Mouse (Mus musculus): ENCODE measurements around the gene Slamf9. TPM values are rescaled to one million over a fixed set of nuclear protein-coding genes. Genes with fewer than 3 reads are reported as not detected.

Slamf9 gene
- polyA plus RNA-seq, 1 experiment from 2014 or later = 5.3 TPM

DNA sequence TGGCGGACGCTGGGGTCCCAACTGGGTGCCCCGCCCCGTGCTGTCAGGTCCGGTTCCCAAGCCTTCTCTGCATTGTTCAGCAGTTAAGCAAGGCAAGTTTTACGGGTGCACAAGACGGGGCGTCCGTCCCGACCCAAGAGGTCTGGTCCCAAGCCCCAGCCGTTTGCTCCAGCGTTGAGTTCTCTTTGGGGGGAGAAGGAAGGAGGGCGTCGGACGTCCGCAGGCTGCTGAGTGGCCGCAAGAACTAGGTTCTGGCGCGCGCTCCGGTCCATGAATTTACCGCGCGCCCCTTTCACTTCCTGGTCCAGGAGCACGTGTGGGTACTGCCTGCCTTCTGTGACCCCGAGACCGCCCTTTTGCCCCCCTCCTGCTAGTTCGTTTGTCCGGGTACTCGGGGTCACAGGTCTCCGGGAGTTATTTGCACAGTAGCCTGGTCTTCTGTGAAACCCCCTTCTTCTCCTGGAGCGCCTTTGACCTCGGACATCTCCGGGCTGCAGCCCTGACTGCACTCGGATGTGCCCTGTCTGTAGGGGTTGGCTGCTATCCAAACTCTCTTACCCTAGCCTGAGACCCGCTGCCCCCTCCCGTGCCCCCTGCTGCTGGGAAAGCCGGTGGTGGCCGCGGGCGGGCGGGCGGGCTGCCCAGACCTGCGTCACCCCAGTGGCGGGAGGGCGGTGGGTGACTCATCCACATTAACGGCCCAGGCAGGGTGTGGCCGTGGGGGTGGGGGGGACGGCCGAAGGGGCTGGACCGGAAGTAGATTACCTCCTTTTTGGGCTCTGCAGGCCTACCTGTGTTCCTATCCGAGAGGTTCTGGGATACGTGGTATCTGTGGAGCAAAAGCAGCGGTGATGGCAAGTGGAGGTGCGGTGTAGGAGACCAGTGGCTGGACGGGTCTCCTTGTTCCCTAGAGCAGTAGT, 25.6 kb downstream of the Slamf9 start:
- DNase-seq (ENCODE audit: low spot score) = peak; percentile 93
- no peaks in the 10 kb centered on the region for H3K9me3 ChIP-seq (ENCODE audit: low read length)
- H3K4me1 ChIP-seq (ENCODE audit: insufficient read depth, low read depth, low read length) = peaks cover 26% of the 10 kb centered on the region
- TF ChIP-seq CTCF (IDR thresholded peaks at IDR 0.05) = no peak
- 0 out of 2 replicates have a peak, but pooled peaks have one; percentile 33 for TF ChIP-seq EP300 (IDR thresholded peaks at IDR 0.05)
- H3K36me3 ChIP-seq (ENCODE audit: insufficient read depth, low read length) = peaks cover 10% of the 10 kb centered on the region
- H3K27me3 ChIP-seq (replicated peaks; ENCODE audit: insufficient read depth, low read length) = no peaks in the 10 kb centered on the region
- peak overlapping the region; percentile 63 for H3K4me2 ChIP-seq (replicated peaks; ENCODE audit: low read depth, low read length)
- WGBS = under 1% methylated on average over 52 of the region's 56 CpGs
- H3K9ac ChIP-seq (replicated peaks; ENCODE audit: low read depth) = peak overlapping the region; percentile 90
- H3K4me3 ChIP-seq (ENCODE audit: low read depth, low read length) = peak overlapping the region; percentile 94
- peak; percentile 64 for ATAC-seq
- peak overlapping the region; percentile 98 for H3K27ac ChIP-seq (ENCODE audit: low read length)

DNA sequence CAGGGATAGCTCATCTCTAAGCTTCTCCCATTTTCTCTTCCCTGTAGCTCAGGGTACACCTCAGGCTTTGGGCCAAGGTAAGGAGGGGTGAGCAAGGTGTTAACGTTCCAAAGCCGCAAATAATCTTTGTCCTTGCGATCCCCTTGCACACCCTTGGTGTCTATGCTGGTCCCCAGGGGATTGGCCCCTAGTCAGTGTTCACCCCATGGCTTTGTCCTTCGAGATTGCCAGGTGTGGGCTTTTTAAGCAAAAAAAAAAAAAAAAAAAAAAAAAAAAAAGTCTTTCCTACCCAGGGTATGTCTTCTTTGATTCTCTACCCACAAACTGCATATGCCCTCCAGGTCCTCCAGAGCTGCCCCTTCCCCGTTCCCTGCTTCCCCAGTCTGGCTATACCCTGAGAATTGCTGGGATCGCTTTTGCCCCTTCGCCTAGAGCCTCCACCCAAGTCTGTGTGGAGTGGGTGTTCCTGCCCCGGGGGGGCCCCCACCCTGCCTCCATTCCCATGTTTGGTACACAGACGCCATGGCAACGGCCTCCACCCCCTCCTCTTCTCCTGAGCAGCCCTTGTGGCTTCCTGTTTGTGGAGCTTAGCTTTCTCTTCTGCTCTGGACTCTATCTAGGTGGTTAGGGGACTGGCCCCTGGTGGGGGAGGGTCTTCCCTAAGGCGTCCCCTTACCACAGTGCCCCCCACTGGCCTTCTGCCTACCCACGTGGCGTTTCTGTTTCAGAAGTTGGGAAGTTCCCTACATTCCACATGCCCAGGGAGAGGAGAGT, 26.4 kb downstream of the Slamf9 start:
- TF ChIP-seq EP300 (IDR thresholded peaks at IDR 0.05) = peak; percentile 80; the same call in 1 of the 2 replicates
- TF ChIP-seq CTCF (IDR thresholded peaks at IDR 0.05) = peak; percentile 42
- Histone ChIP-seq H3K9me3 (ENCODE audit: low read length) (no peaks in the 10 kb centered on the region), H3K27ac (ENCODE audit: low read length) (peak overlapping the region; percentile 98), H3K4me3 (ENCODE audit: low read depth, low read length) (peak overlapping the region; percentile 94), H3K4me2 (replicated peaks; ENCODE audit: low read depth, low read length) (peak overlapping the region; percentile 63), H3K9ac (replicated peaks; ENCODE audit: low read depth) (peak overlapping the region; percentile 90), H3K36me3 (ENCODE audit: insufficient read depth, low read length) (peaks cover 18% of the 10 kb centered on the region), H3K4me1 (ENCODE audit: insufficient read depth, low read depth, low read length) (peaks cover 26% of the 10 kb centered on the region), H3K27me3 (replicated peaks; ENCODE audit: insufficient read depth, low read length) (no peaks in the 10 kb centered on the region)
- WGBS = 8% methylated on average over 13 of the region's 13 CpGs
- DNase-seq (ENCODE audit: low spot score) (peak; percentile 95), ATAC-seq (peak; percentile 63)

DNA sequence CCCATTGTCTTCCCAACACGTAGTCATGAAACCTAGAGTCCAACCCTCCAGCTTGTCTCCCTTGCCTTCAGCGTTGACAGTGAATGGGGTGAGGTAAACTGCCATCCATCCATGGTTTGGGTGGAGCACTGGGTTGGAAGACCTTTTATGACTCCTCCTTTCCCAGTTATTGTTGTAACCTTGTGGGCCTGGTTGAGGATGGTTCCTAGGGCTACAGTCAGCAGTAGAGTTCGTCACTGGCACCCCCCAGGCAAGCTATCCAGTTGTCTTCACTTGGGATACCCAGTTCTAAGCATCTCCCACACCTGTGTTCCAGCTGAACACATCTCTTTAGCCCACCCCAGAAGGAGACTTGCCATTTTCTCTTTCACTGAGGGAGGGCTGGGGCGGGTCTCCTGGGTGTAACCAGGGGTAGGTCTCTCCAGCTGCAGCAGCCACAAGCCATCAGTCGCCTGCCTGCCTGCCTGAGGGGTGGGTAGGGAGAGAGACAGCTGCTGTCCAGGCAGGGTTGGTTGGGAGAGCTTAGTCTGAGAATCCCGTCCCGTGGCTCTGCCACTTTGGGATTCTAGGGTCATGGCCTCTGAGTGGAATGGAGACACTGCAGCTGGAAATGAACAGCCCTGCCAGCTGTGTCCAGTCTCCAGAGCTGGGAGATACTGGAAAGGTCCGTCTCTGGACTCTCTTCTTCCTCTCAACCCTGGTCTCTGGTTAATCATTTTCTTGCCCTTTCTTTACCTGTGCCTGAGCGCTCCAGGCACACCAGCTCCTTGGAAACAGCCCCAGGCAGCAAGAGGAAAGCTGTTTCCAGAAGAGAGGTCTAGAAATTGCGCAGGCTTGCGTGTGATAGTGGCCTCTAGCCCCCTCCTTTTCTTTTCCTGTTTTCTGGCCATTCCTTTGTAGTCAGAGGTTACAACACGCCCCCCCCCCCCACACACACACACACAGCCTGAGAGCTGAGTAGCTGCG, 27.3 kb downstream of the Slamf9 start:
- peak overlapping the region; percentile 90 for H3K9ac ChIP-seq (replicated peaks; ENCODE audit: low read depth)
- no peaks in the 10 kb centered on the region for H3K27me3 ChIP-seq (replicated peaks; ENCODE audit: insufficient read depth, low read length)
- H3K9me3 ChIP-seq (ENCODE audit: low read length) = no peaks in the 10 kb centered on the region
- peaks cover 20% of the 10 kb centered on the region for H3K36me3 ChIP-seq (ENCODE audit: insufficient read depth, low read length)
- no peak for TF ChIP-seq CTCF (IDR thresholded peaks at IDR 0.05)
- no peak for TF ChIP-seq EP300 (IDR thresholded peaks at IDR 0.05)
- peak; percentile 51 for ATAC-seq
- peak overlapping the region; percentile 98 for H3K27ac ChIP-seq (ENCODE audit: low read length)
- DNase-seq (ENCODE audit: low spot score) = peak; percentile 93
- WGBS = 5% methylated on average over 13 of the region's 13 CpGs
- H3K4me3 ChIP-seq (ENCODE audit: low read depth, low read length) = peak overlapping the region; percentile 94
- peak overlapping the region; percentile 63 for H3K4me2 ChIP-seq (replicated peaks; ENCODE audit: low read depth, low read length)
- peaks cover 26% of the 10 kb centered on the region for H3K4me1 ChIP-seq (ENCODE audit: insufficient read depth, low read depth, low read length)

DNA sequence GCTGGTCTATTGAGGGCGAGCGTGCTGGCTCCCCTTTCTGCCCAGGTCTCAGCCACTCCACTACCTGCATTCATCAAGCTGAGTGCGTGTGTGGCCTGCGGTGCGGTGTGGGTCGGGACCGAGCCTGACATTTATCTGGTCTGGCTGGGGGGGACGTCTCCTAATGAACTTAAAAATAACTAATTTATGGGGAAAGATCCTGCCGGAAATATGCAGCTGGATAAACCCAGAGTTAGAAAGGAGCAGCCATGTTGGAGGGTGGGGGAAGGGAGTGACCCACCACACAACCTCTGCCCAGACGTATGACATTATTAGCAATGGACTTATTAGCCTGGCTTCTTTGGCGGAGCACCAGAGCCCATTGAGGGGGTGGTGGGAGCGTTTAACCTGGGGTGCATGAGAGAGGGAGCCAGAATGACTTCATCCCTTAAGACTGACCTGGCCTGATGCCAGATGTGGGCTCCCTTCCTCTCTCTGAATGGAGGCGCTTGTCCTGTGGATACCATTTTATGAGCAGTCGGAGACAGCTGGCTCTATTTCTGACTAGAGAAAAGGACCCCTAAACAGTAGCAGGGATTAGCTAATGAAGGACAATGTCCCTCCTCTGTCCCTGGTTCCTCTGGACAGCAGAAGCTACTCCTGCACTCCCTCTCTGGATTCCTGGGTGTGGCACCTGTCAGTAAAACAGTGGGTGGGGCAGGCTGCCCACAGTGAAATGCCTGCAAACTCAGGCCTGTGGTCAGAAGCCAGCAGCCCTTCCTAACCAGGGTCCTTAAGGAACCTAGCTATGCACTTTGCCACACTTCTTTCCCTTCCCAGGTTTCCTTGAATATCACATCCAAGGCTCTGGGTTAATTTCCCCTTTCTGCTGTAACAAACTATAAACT, 28.2 kb downstream of the Slamf9 start:
- Histone ChIP-seq H3K27ac (ENCODE audit: low read length) (peak overlapping the region; percentile 98), H3K4me1 (ENCODE audit: insufficient read depth, low read depth, low read length) (peaks cover 26% of the 10 kb centered on the region), H3K36me3 (ENCODE audit: insufficient read depth, low read length) (peaks cover 27% of the 10 kb centered on the region), H3K27me3 (replicated peaks; ENCODE audit: insufficient read depth, low read length) (no peaks in the 10 kb centered on the region), H3K9ac (replicated peaks; ENCODE audit: low read depth) (peak overlapping the region; percentile 44), H3K4me3 (ENCODE audit: low read depth, low read length) (peak overlapping the region; percentile 94), H3K9me3 (ENCODE audit: low read length) (no peaks in the 10 kb centered on the region), H3K4me2 (replicated peaks; ENCODE audit: low read depth, low read length) (peak overlapping the region; percentile 63)
- TF ChIP-seq EP300 (IDR thresholded peaks at IDR 0.05) (peak; percentile 41; the same call in 1 of the 2 replicates), CTCF (IDR thresholded peaks at IDR 0.05) (no peak; the same call in 1 of the 2 replicates)
- WGBS = 10% methylated on average over 14 of the region's 14 CpGs
- DNase-seq (ENCODE audit: low spot score) (peak; percentile 88), ATAC-seq (no peak)

DNA sequence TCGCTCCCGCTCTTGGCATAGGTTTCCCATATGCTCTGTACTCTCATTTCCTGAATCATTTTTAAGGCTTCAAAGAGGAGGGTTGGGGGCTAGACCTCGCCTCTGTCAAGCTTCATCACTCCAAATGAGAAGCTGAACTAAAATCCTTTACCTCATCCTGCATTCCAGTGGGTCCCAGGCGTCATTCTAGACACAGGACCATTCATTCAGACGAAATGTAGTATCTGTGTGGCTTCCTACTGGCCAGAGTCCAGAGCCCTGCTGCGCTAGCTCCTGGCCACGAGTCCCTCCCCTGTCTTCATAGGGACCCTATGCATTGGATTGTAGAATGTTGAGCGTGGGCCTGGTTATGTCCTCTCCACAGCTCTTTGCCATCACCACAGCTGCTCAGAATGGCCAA, 29.6 kb downstream of the Slamf9 start:
- H3K27ac ChIP-seq (ENCODE audit: low read length) = peak overlapping the region; percentile 26; the same call in 1 of the 2 replicates
- TF ChIP-seq EP300 (IDR thresholded peaks at IDR 0.05) = no peak
- no peak; the same call in 1 of the 2 replicates for TF ChIP-seq CTCF (IDR thresholded peaks at IDR 0.05)
- no peaks in the 10 kb centered on the region for H3K27me3 ChIP-seq (replicated peaks; ENCODE audit: insufficient read depth, low read length)
- H3K36me3 ChIP-seq (ENCODE audit: insufficient read depth, low read length) = peaks cover 32% of the 10 kb centered on the region
- no peaks in the 10 kb centered on the region for H3K9me3 ChIP-seq (ENCODE audit: low read length)
- DNase-seq (ENCODE audit: low spot score) (no peak), ATAC-seq (no peak)
- H3K4me1 ChIP-seq (ENCODE audit: insufficient read depth, low read depth, low read length) = peaks cover 26% of the 10 kb centered on the region
- no peak overlapping the region; the same call in 1 of the 2 replicates for H3K4me2 ChIP-seq (replicated peaks; ENCODE audit: low read depth, low read length)
- 51% methylated on average over 8 of the region's 8 CpGs for WGBS
- H3K9ac ChIP-seq (replicated peaks; ENCODE audit: low read depth) = 0 out of 2 replicates have a peak overlapping the region, but pooled peaks have one; percentile 9
- no peak overlapping the region for H3K4me3 ChIP-seq (ENCODE audit: low read depth, low read length)

All from lung, postnatal 0 days (tissue).